Mouse (Mus musculus) forebrain, postnatal 0 days (tissue): ENCODE measurements around the gene Isoc2b. TPM values are rescaled to one million over a fixed set of nuclear protein-coding genes. Genes with fewer than 3 reads are reported as not detected.
A peak's percentile ranks its signal among the peaks of the same experiment; 100 is the strongest.
"Not testable (repeated sequence)": the region's sequence is repeated elsewhere in the genome, so short reads cannot be mapped to it uniquely, and the experiment has no call there.

Source experiments
- ATAC-seq: fragments of 200-750 bp; cut with Nextera tagmentation; 2 replicates; pipeline ENCODE4 v1.8.0; 2017; ENCODE audit warnings: mild to moderate bottlenecking, moderate library complexity
- DNase-seq: peaks from one replicate; pipeline ENCODE4 v3.0.0-alpha.2; 2015
- H3K27ac ChIP-seq: fragments of 300-500 bp; sonication (generic); 2 replicates; pipeline ENCODE4 v1.5.1; 2014; ENCODE audit warnings: low read depth, mild to moderate bottlenecking, antibody characterized with exemption, low read length, moderate library complexity, mixed read lengths
- H3K27me3 ChIP-seq: fragments of 300-500 bp; sonication (generic); 2 replicates; pipeline ENCODE4 v1.6.1; 2014; ENCODE audit warnings: mild to moderate bottlenecking, low read length, mixed read lengths; ENCODE audit not compliant: insufficient read depth
- H3K36me3 ChIP-seq: fragments of 300-500 bp; sonication (generic); 2 replicates; pipeline ENCODE4 v1.6.1; 2014; ENCODE audit warnings: mild to moderate bottlenecking, moderate library complexity; ENCODE audit not compliant: insufficient read depth
- H3K4me1 ChIP-seq: fragments of 300-500 bp; sonication (generic); 2 replicates; pipeline ENCODE4 v1.6.1; 2014; ENCODE audit warnings: antibody characterized with exemption; ENCODE audit not compliant: insufficient read depth
- H3K4me2 ChIP-seq: fragments of 300-500 bp; sonication (generic); 2 replicates; pipeline ENCODE4 v1.6.1; 2014; ENCODE audit warnings: low read depth, mild to moderate bottlenecking, moderate library complexity
- H3K4me3 ChIP-seq: fragments of 300-500 bp; sonication (generic); 2 replicates; pipeline ENCODE4 v1.5.1; 2014; ENCODE audit warnings: low read depth, low read length, mixed read lengths
- H3K9ac ChIP-seq: fragments of 300-500 bp; sonication (generic); 2 replicates; pipeline ENCODE4 v1.6.1; 2014; ENCODE audit warnings: mild to moderate bottlenecking
- H3K9me3 ChIP-seq: fragments of 300-500 bp; sonication (generic); 2 replicates; pipeline ENCODE4 v1.6.1; 2016; ENCODE audit warnings: low read length
- CTCF ChIP-seq: sonication (generic); IDR thresholded peaks from 2 replicates; pipeline ENCODE4 v1.5.1; 2016; ENCODE audit warnings: antibody characterized with exemption, control low read depth, low read depth
- WGBS: fragments of 180-500 bp; shearing (Covaris S2); extraction: QIAGEN DNeasy Blood & Tissue Kit; methylation state at CpG from one replicate; pipeline ENCODE4 v1.1.7; 2014; 5-methylcytosine and 5-hydroxymethylcytosine counted together
- polyA plus RNA-seq: library from polyadenylated mRNA; unstranded; fragments of >200 nt; fragmentation: Nextera tagmentation; extraction: Ambion mirVana; gene quantifications from 2 replicates; pipeline ENCODE4 v1.2.1, GENCODE M21; 2015
- total RNA-seq: library from RNA; depleted of rRNA; stranded (reverse); fragments of >200 nt; gene quantifications from 2 replicates; pipeline ENCODE4 v1.2.3, GENCODE M21; 2014

Isoc2b gene
- total and polyA plus RNA-seq, 2 experiments from 2014 or later: 2.5 to 3.7 TPM

DNA sequence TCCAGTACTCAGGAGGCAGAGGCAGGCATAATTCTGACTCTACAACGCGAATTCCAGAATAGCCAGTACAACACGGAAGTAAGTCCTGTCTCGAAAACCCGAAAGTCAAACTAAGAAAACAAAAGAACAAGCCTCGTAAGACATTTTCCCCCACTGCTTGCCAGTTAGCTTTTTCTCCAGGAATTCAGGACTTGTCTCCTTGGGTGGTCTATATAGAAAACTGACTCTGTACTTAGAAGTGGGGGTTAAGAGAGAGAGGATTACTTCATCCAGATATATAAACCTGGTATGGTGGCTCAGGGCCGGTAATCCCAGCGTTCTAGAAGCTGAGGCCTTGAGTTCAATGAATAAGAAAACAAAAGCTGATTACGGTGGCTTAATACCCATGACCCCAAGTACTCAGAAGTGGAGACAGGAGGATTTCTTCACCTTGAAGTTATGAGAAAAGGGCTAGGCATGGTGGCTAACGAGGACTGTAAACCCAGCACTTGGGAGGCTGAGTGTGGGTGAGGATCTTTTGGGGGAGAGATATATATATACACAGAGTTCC lies 3.4 kb downstream of the Isoc2b start:
- H3K4me2 ChIP-seq: peak overlapping the region; percentile 61
- no peak for ATAC-seq

GRCm38 (mm10) chr7:4865579-4866493 lies 4.2 kb downstream of the Isoc2b start:
- Histone ChIP-seq H3K4me2 (peak overlapping the region; percentile 61), H3K36me3 (no peaks in the 10 kb centered on the region)
- WGBS: 4% methylated on average over 40 of the region's 40 CpGs

More for the DNA sequence above, 3.4 kb downstream of the Isoc2b start:
- peak overlapping the region; percentile 81 for H3K27ac ChIP-seq
- no peak for TF ChIP-seq CTCF
- H3K27me3 ChIP-seq: no peaks in the 10 kb centered on the region
- WGBS: 21% methylated on average over 10 of the region's 10 CpGs
- no peaks in the 10 kb centered on the region for H3K9me3 ChIP-seq
- DNase-seq: no peak
- H3K36me3 ChIP-seq: no peaks in the 10 kb centered on the region
- peak overlapping the region; percentile 75 for H3K9ac ChIP-seq
- H3K4me1 ChIP-seq: peaks cover 7% of the 10 kb centered on the region; the same call in 1 of the 2 replicates
- peak overlapping the region; percentile 61 for H3K4me3 ChIP-seq

GRCm38 (mm10) chr7:4865090-4865489 lies 5.0 kb downstream of the Isoc2b start:
- Histone ChIP-seq H3K27me3 (no peaks in the 10 kb centered on the region), H3K36me3 (no peaks in the 10 kb centered on the region), H3K4me1 (peaks cover 7% of the 10 kb centered on the region; the same call in 1 of the 2 replicates), H3K9ac (no peak overlapping the region), H3K27ac (0 out of 2 replicates have a peak overlapping the region, but pooled peaks have one; percentile 81), H3K9me3 (no peaks in the 10 kb centered on the region), H3K4me2 (peak overlapping the region; percentile 61), H3K4me3 (peak overlapping the region; percentile 61; the same call in 1 of the 2 replicates)
- peak; percentile 67 for TF ChIP-seq CTCF
- 62% methylated on average over 5 of the region's 5 CpGs for WGBS
- ATAC-seq (peak; percentile 17; the same call in 1 of the 2 replicates), DNase-seq (peak; percentile 52)

More at GRCm38 (mm10) chr7:4865579-4866493, 4.2 kb downstream of the Isoc2b start:
- ATAC-seq: peak; percentile 100
- no peak for TF ChIP-seq CTCF
- no peaks in the 10 kb centered on the region for H3K27me3 ChIP-seq
- peak overlapping the region; percentile 61 for H3K4me3 ChIP-seq
- peak; percentile 97 for DNase-seq
- H3K9ac ChIP-seq: peak overlapping the region; percentile 75
- no peaks in the 10 kb centered on the region for H3K9me3 ChIP-seq
- peaks cover 7% of the 10 kb centered on the region; the same call in 1 of the 2 replicates for H3K4me1 ChIP-seq
- H3K27ac ChIP-seq: peak overlapping the region; percentile 81

DNA sequence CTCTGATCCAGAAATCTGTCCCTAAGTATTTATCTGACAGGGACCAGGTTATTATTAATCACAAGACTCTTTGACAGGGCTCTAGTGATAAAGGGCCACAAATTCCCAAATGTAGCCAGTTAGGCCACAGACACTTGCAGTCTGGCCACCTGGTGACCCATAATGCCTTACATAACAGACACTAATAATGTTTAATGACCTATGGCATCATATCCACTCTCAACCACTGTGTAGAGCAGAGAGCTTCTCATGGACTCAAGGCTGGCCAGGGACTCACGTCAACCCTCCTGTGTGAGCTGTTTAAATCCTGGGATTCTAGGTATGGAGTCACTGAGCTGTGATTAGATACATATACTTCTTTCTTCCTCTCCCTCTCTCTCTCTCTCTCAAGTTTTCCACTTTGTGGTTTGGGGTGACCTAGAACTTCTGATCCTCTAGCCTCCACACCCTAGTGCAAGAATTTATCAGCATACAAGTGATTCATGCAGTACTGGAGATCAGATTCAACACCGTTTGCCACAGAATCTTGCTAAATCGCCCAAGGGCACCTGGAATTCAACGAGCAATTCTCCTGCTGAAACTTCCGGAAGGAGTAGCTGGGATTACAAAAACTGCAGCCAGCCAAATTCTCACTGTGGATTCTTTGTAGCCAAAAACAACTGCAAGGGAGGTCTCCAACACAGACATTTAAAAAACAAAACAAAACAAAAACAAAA lies 5.8 kb downstream of the Isoc2b start:
- no peak for ATAC-seq
- Histone ChIP-seq H3K4me2 (no peak overlapping the region), H3K27ac (no peak overlapping the region), H3K9ac (no peak overlapping the region), H3K4me3 (no peak overlapping the region), H3K36me3 (no peaks in the 10 kb centered on the region), H3K4me1 (peaks cover 7% of the 10 kb centered on the region; the same call in 1 of the 2 replicates), H3K27me3 (no peaks in the 10 kb centered on the region), H3K9me3 (no peaks in the 10 kb centered on the region)
- no peak for TF ChIP-seq CTCF
- DNase-seq: no peak
- WGBS: 80% methylated on average over 5 of the region's 5 CpGs

GRCm38 (mm10) chr7:4863541-4864080 lies 6.4 kb downstream of the Isoc2b start:
- TF ChIP-seq CTCF: no peak
- no peak for DNase-seq
- Histone ChIP-seq H3K36me3 (no peaks in the 10 kb centered on the region), H3K4me2 (no peak overlapping the region), H3K9ac (no peak overlapping the region), H3K27me3 (no peaks in the 10 kb centered on the region), H3K9me3 (no peaks in the 10 kb centered on the region), H3K27ac (no peak overlapping the region), H3K4me1 (peaks cover 7% of the 10 kb centered on the region; the same call in 1 of the 2 replicates), H3K4me3 (no peak overlapping the region)
- WGBS: 79% methylated on average over 7 of the region's 7 CpGs
- no peak for ATAC-seq

DNA sequence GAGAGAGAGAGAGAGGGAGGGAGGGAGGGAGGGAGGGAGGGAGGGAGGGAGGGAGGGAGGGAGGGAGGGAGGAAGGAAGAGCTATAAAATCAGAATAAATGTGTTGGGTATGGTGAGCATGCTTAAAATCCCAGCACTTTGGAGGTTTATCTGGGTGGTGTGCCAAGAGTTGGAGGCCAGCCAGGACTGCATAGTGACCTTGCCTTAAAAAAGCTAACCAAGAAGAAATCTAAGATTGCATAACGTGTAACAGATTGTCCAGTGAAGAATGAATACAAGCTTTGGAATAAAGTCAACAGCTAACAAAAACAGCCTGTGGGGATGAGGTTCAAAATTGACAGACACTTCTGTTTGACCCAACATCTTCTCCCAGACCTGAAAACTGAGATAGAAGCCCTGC lies 7.0 kb downstream of the Isoc2b start:
- no peaks in the 10 kb centered on the region for H3K27me3 ChIP-seq
- no peaks in the 10 kb centered on the region for H3K9me3 ChIP-seq
- peak; percentile 6 for DNase-seq
- no peak for TF ChIP-seq CTCF
- H3K4me3 ChIP-seq: no peak overlapping the region
- H3K4me1 ChIP-seq: peaks cover 7% of the 10 kb centered on the region; the same call in 1 of the 2 replicates
- H3K27ac ChIP-seq: no peak overlapping the region
- WGBS: 52% methylated on average over 1 of the region's 1 CpGs
- ATAC-seq: no peak
- no peak overlapping the region for H3K9ac ChIP-seq
- H3K4me2 ChIP-seq: no peak overlapping the region
- H3K36me3 ChIP-seq: no peaks in the 10 kb centered on the region

DNA sequence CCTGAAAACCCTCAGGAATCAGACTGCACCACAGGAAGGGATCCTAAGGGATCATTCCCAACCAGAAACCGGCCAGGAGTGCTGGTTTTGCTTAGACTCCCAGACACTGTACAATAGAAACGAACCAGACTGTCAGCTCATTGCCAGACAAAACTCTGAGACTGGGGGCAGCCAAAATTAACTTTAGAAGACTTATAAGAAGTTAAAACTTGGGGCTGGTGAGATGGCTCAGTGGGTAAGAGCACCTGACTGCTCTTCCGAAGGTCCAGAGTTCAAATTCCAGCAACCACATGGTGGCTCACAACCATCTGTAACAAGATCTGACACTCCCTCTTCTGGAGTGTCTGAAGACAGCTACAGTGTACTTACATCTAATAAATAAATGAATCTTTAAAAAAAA lies 9.1 kb downstream of the Isoc2b start:
- H3K4me3 ChIP-seq, DNase-seq, H3K36me3 ChIP-seq, H3K4me1 ChIP-seq, H3K9ac ChIP-seq, H3K27ac ChIP-seq, H3K9me3 ChIP-seq, H3K4me2 ChIP-seq, ATAC-seq, H3K27me3 ChIP-seq: not testable (repeated sequence)
- WGBS: 81% methylated on average over 3 of the region's 3 CpGs
